Mouse (Mus musculus): ENCODE measurements around the gene Slc6a13. TPM values are rescaled to one million over a fixed set of nuclear protein-coding genes. Genes with fewer than 3 reads are reported as not detected.

Gene Slc6a13
- polyA plus RNA-seq, 1 experiment from 2014 or later: 43.3 TPM

DNA sequence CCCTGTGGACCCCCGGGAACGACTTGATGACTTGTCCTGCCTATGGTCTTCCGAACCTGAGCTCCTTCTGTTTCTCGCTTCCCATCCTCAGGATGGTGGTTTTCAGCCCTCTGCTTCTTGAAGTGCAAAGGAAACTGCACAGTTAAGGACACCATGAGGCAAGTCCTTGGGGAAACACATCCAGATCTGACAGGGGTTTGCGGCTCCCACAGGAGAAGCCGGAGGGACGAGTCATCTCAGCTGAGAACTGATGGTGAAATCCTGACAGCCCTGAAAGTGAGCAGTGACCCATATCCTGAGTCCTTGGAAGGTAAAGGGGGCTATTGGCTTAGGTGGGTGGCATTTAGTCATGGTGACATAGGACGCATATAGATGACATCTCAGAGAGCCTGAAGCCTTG is 80.5 kb downstream of the Slc6a13 start:
- no peak for ATAC-seq (ENCODE audit: low read depth)
- H3K36me3 ChIP-seq (ENCODE audit: control insufficient read depth, insufficient read depth): no peaks in the 10 kb centered on the region
- no peak overlapping the region for H3K4me2 ChIP-seq (ENCODE audit: low read depth, low read length)
- H3K27me3 ChIP-seq (ENCODE audit: control insufficient read depth, insufficient read depth, low read depth, low read length): no peaks in the 10 kb centered on the region
- no peak overlapping the region for H3K4me3 ChIP-seq (ENCODE audit: low read depth, low read length)
- no peak overlapping the region for H3K9ac ChIP-seq (ENCODE audit: low read depth, low read length)
- 60% methylated on average over 8 of the region's 8 CpGs for WGBS (ENCODE audit: insufficient replicate concordance)
- H3K27ac ChIP-seq (ENCODE audit: low read length): no peak overlapping the region
- no peaks in the 10 kb centered on the region for H3K9me3 ChIP-seq (replicated peaks; ENCODE audit: control insufficient read depth, low read length)
- H3K4me1 ChIP-seq (ENCODE audit: control insufficient read depth, low read depth, low read length): no peaks in the 10 kb centered on the region

DNA sequence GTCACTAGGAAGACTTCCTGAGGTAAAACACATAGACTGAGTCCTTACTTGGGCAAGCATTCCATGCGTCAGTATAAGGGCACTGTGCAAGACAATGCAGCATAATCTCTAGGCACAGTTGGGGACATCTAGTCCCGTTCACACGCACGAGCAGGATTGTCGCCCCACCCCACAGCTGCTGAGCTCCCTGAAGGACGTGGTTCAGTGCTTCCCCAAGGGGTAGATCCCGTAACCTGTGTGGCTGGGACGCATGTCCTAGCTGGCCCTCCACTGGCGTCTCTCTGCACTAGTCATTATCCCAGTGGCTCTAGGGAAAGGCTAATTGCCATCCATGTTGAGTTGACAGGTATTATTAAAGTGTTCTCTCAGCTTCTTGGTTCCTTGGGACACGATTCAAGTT is 82.0 kb downstream of the Slc6a13 start:
- Histone ChIP-seq H3K36me3 (ENCODE audit: control insufficient read depth, insufficient read depth) (no peaks in the 10 kb centered on the region), H3K4me1 (ENCODE audit: control insufficient read depth, low read depth, low read length) (no peaks in the 10 kb centered on the region), H3K9ac (ENCODE audit: low read depth, low read length) (no peak overlapping the region), H3K9me3 (replicated peaks; ENCODE audit: control insufficient read depth, low read length) (no peaks in the 10 kb centered on the region), H3K27me3 (ENCODE audit: control insufficient read depth, insufficient read depth, low read depth, low read length) (no peaks in the 10 kb centered on the region), H3K4me3 (ENCODE audit: low read depth, low read length) (no peak overlapping the region), H3K4me2 (ENCODE audit: low read depth, low read length) (no peak overlapping the region), H3K27ac (ENCODE audit: low read length) (no peak overlapping the region)
- ATAC-seq (ENCODE audit: low read depth): no peak
- WGBS (ENCODE audit: insufficient replicate concordance): 55% methylated on average over 10 of the region's 10 CpGs

DNA sequence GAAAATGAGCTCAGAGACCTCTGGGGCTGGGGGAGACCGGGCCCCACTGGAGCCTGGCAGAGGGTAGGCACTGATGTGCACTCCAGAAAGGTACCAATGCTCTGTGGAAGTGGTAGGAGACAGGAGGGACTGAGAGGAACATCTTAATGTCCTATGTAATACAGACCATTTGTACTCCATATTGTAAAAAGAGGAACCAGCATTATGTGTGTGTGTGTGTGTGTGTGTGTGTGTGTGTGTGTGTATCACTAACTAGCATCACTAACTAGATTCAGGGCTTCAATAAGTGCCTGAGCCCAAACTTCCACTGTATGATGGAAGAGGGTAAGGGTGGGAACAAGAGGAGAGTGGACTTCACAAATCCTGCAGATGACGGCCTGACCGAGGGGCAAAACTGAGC is 85.4 kb downstream of the Slc6a13 start:
- no peaks in the 10 kb centered on the region for H3K27me3 ChIP-seq (ENCODE audit: control insufficient read depth, insufficient read depth, low read depth, low read length)
- ATAC-seq (ENCODE audit: low read depth): no peak

More for the DNA sequence above, 85.4 kb downstream of the Slc6a13 start:
- Histone ChIP-seq H3K9ac (ENCODE audit: low read depth, low read length) (no peak overlapping the region), H3K4me2 (ENCODE audit: low read depth, low read length) (no peak overlapping the region), H3K4me1 (ENCODE audit: control insufficient read depth, low read depth, low read length) (no peaks in the 10 kb centered on the region), H3K4me3 (ENCODE audit: low read depth, low read length) (no peak overlapping the region), H3K36me3 (ENCODE audit: control insufficient read depth, insufficient read depth) (no peaks in the 10 kb centered on the region), H3K9me3 (replicated peaks; ENCODE audit: control insufficient read depth, low read length) (no peaks in the 10 kb centered on the region), H3K27ac (ENCODE audit: low read length) (no peak overlapping the region)
- WGBS (ENCODE audit: insufficient replicate concordance): 62% methylated on average over 3 of the region's 3 CpGs

Small RNA genes within 50 kb of the gene (microRNA-seq; reads per million reads assigned to microRNA genes)
- not detected for gene Gm24855

Other genes starting within 250 kb of the Slc6a13 start
- gene Mical3, start 169.2 kb upstream of the Slc6a13 start, polyA plus RNA-seq (2015; fragmentation: Nextera tagmentation; extraction: Ambion mirVana): 9.2 and 9.3 TPM in 2 replicates
- 5.7 and 7.8 TPM in 2 replicates for gene Pex26, start 116.6 kb upstream of the Slc6a13 start, polyA plus RNA-seq (2015; fragmentation: Nextera tagmentation; extraction: Ambion mirVana)
- 5.3 and 6.2 TPM in 2 replicates for gene Tuba8, start 89.5 kb upstream of the Slc6a13 start, polyA plus RNA-seq (2015; fragmentation: Nextera tagmentation; extraction: Ambion mirVana)
- 7.8 and 8.8 TPM in 2 replicates for gene Usp18, start 54.3 kb upstream of the Slc6a13 start, polyA plus RNA-seq (2015; fragmentation: Nextera tagmentation; extraction: Ambion mirVana)
- gene Slc6a12, start 42.8 kb downstream of the Slc6a13 start, polyA plus RNA-seq (2015; fragmentation: Nextera tagmentation; extraction: Ambion mirVana): 3.4 and 4.0 TPM in 2 replicates
- gene Iqsec3, start 173.5 kb downstream of the Slc6a13 start, polyA plus RNA-seq (2015; fragmentation: Nextera tagmentation; extraction: Ambion mirVana): not detected in 2 replicates